Mouse (Mus musculus) ES-CJ7 (cell line): ENCODE data around the gene Cep57l1.
A peak's percentile ranks its signal among the peaks of the same experiment; 100 is the strongest.
"Not testable (repeated sequence)": the region's sequence is repeated elsewhere in the genome, so short reads cannot be mapped to it uniquely, and the experiment has no call there.

Experiments used
- DNase-seq: peaks from one replicate; pipeline ENCODE4 v3.0.0; 2011; ENCODE audit warnings: low read depth, low spot score

Cep57l1 gene

DNA sequence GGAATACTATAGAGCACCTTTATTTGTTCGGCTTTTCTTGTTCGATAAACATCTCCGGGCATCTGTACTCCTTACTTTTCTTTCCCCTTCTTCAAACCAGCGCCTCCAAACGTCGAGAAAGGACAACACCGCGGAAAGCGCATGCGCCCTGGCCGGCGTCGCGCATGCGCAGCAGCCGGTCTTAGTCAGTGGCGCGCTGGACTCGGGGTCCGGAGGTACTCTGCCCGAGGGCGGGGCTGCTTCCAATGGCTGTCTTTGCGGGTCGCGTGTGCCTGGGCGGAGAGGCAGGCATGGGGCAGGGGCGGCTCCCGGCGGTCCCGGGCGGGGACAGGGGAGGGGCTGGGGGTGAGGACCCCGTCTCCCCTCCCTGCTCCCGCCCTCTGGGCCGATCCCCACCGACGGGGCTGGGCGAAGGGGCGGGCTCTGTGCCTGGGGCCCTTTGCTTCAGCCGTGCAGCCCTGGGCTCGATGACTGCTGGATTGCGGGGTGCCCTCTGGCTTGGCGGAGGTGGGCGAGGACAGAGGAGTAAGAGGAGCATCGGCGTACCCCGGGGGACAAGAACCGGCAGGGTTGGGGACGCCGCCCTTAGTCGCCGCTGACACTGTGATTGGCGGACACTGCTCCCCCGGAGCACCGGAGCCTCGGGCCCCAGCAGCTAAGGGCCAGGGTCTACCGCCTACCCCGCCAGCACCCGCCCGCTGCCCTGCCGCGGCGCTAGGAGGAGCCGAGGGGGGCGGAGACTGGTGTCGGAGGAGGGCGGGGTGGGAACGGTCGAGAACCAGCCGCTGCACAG is at the start of gene Cep57l1, which contains the start of gene Sesn1:
Cep57l1 (minus strand) TSS at position 101 of the 793 bp plus-strand sequence.
Sesn1 (plus strand) TSS at position 165 of the 793 bp plus-strand sequence.
- DNase-seq, result peak; percentile 96

- DNase-seq, result no peak
Measured at GRCm38 (mm10) chr10:41848721-41849120, 39.0 kb upstream of the Cep57l1 start.

DNA sequence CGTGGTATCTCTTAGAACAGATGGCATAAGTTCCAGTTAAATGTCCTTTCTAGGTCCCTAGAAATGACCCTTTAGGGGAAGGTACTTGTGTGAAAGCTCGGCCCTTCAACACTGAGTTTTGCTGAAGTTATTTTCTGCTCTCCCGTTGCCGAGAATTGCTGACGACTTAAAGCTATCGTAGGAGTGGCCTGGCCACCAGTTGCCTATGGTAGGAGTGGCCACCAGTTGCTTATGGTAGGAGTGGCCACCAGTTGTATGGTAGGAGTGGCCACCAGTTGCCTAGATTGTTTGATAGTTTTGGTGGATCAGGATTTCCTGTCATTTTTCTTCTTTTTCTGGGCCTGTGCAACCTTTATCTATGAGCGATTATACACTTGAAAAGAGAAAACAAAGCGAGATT is 38.1 kb upstream of the Cep57l1 start:
- no peak for DNase-seq

GRCm38 (mm10) chr10:41838911-41839310 is 29.2 kb upstream of the Cep57l1 start:
- no peak for DNase-seq

DNA sequence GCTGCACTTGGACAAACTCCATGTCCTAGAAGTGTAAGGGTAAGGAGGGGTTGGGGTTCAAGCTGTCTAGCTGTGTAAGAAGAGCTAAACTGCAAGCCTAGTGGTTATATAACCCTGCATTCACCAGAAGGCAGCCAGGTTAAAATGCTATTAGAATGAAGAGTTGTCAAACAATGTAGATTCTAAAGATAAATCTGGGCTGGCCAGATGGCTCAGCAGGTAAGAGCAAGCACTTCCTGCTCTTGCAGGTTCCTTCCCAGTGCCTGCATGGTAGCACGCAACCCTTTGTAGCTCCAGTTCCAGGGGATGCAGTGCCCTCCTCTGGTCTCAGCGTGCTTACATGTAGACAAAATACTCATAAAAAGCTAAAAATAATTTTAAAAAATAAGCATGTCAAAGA is 24.5 kb upstream of the Cep57l1 start:
- no peak for DNase-seq

DNA sequence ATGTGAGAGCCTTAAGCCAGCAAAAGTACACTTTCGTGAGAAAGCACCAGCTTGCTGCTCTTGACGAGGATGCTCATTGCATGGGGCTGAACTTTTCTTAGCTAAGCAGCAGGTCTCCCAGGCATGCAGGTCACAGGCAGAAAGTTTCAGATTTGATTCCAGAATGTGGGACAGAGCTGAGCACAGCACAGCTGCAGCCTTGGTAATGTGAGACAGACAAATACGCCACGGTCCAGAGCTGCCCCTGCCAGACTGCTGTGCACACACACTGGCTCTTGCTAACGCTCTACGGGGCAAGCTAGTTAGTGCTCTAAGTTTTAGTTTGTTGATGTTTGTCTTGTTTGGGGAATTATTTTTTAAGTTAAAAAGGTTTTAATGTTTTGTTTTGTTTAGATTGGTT is 22.5 kb upstream of the Cep57l1 start:
- peak; percentile 29 for DNase-seq

DNA sequence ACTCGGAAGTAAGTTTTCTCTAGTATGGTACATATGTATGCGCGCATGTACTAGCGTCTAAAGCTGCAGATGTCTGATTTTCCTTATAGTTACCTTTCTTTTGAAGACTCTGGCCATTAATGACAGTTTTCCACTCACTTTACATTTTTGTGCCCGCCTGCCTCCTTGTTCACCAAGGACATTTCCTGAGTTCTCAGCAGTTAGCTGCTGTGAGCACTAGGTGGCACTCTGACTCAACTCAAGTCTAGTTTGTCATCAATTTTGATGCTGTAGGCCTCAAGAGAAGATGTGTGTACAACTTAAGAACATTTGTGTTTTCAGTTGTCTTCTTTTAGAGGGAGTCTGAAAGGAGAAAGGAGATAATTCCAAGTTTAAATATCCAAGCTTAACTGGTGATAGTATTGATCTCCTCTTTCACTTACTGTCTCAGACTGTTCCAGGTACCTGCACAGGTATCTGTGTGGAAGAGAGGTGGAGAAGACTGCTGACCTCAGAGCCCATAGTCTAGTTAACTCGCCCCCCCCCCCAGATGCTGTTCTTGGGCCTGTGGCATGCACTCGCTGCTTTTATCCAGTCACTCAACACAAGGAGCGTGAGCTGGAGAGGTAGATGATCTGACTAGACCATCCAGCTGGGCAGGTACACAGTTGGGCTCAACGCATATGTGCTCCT is 21.3 kb upstream of the Cep57l1 start:
- DNase-seq, result peak; percentile 89

DNA sequence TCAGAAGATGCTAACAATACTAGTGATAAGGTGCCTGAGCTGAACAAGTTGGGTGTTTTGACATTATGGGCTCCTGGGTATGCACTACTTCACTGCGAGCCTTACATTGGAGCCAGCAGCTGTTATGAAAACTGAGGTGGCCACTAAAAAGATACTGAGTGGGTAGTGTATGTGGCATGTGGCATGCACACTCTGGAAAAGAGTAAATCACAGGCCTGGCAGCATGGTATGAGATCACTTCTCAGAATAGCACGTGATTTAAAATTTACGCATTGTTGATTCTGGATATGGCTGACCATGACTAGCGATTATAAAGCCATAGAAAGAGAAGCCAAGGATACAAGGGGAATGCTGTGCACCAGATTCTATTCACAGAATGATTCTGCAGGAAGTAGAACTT is 20.8 kb upstream of the Cep57l1 start:
- DNase-seq, result no peak

DNA sequence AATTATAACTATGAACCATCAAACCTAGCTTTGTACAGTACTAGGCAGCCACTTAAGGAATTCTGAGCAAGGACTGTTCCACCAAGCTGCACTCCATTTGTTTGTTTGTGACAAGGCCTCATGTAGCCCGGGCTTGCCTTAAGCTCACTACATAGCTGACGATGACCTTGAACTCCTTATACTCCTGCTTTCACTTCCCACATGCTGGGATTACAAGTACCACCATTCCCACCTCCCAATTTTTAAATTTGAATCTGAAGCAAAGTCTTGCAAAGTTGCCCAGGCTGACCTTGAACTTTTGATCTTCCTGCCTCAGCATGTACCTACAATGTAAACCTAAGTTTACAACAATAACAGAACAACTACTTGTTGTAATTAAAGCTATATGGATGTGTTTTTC is 20.3 kb upstream of the Cep57l1 start:
- peak; percentile 98 for DNase-seq

DNA sequence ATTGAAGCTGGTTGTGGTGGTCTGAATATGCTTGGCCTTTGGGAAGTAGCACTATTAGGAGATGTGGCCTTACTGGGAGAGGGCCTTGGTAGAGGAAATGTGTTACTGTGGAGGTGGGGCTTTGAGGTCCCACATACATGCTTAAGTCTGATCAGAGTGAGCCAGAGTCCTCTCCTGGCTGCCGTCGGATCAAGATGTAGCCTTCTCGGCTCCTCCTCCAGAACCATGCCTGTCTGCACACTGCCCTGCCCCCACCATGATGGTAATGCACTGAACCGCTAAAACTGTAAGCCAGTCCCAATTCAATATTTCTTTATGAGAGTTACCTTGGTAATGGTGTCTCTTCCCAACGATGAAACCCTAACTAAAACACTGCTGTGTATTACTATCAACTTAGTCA is 19.5 kb upstream of the Cep57l1 start:
- DNase-seq, result peak; percentile 53

GRCm38 (mm10) chr10:41827784-41828183 is 18.1 kb upstream of the Cep57l1 start:
- no peak for DNase-seq

DNA sequence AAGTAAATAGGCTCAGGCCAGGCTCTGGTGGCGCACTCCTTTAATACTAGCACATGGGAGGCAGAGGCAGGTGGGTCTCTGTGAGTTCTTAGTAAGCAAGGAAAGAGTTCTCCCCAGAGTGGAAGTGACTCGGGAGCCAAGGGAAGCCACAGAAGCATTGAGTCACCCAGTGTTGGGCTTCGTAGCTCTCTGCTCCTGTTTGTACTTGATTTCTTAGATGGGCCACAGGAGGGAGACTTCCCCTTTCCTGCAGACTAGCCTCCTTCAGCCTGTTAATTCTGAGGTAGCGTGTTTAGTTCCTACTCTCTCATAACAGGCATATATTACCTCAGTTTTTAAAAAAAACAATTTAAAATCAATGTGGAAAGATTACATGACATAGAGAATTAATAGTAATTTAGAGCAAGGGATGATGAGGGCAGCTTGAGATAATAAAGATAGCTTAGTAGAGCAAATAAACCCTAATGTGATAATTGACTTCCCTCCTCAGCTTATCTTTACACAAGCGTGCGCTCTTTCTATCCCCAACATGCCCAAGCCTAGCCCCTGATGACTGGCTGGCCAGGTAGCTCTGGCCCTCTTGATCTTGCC is 16.9 kb upstream of the Cep57l1 start:
- DNase-seq, result no peak

GRCm38 (mm10) chr10:41825996-41826395 is 16.3 kb upstream of the Cep57l1 start:
- no peak for DNase-seq

GRCm38 (mm10) chr10:41825041-41825440 is 15.4 kb upstream of the Cep57l1 start:
- no peak for DNase-seq

GRCm38 (mm10) chr10:41823916-41824315 is 14.2 kb upstream of the Cep57l1 start:
- no peak for DNase-seq

GRCm38 (mm10) chr10:41823282-41823675 is 13.6 kb upstream of the Cep57l1 start:
- DNase-seq, result not testable (repeated sequence)

DNA sequence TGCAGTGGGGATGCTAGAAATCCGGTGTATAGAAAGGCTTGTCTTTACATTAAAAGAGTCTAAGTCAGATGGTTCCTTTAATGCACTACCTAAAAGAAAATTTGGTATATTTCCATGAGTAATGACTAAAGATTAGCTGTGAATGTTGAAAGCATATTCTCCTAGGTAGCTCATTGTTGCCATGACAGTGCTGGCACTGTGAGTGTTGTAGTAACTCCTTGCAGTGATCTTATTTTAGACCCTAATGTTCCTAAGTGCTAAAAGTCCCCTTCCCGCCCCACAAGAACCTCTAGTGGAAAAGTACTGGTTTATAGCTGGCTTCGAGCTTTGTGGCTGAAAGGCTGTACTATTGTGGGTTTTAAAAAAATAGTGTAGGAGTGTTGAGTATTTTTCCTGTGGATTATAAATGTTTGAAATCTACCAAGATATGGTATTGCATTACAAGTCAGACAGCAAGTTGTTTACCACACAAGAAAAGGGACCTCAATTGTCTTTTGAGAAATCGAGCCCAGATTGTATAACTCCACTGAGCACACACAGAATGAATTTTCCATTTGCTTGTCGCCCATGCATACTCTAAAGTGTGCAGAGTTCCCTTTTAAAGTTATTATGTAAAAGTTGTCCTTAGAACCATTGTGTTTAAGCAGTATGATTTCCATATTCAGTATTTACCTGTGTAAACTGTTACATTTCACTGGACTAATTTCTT is 13.1 kb upstream of the Cep57l1 start:
- DNase-seq, result no peak

DNA sequence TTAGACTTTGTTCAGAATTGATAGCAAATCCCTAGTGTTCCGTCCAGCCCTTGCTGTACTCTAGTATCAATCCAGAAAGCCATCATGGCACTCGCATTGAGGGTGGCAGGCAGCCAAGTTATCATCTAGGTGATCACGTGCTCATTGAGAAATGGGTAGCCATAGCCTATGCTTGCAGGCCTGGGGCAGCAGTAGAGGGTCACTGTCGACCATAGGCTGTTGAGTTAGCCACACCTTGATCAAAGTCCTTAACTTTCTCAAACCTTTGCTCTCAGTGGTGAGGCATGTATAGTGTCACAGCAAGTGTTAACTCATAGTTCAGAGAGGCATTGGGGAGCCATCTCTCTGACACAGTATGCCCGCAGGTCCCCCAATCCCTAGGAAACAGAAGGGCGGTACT is 11.5 kb upstream of the Cep57l1 start:
- DNase-seq, result no peak

DNA sequence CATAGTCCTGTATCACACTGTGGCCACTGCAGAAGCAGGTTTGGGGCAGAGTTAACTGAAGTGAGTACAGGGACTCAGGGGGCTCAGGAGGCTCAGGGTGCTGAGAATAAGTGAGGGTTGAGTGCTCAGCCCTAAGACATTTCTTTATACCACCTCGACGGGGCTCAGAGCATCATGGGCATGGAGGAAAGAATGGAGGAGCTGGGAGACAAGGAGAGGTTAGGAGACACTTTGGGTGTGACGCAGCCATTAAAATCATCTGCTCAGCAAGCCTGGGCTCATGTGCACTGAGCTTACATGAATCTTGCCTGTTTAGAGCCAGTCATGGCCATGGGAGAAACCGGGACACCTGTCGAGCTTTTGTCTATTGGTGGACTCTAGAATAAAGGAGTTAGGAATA is 10.7 kb upstream of the Cep57l1 start:
- DNase-seq, result no peak

- no peak for DNase-seq
Measured at GRCm38 (mm10) chr10:41819307-41819706, 9.6 kb upstream of the Cep57l1 start.

- peak; percentile 63 for DNase-seq
Measured at GRCm38 (mm10) chr10:41818733-41819070, 9.0 kb upstream of the Cep57l1 start.

DNA sequence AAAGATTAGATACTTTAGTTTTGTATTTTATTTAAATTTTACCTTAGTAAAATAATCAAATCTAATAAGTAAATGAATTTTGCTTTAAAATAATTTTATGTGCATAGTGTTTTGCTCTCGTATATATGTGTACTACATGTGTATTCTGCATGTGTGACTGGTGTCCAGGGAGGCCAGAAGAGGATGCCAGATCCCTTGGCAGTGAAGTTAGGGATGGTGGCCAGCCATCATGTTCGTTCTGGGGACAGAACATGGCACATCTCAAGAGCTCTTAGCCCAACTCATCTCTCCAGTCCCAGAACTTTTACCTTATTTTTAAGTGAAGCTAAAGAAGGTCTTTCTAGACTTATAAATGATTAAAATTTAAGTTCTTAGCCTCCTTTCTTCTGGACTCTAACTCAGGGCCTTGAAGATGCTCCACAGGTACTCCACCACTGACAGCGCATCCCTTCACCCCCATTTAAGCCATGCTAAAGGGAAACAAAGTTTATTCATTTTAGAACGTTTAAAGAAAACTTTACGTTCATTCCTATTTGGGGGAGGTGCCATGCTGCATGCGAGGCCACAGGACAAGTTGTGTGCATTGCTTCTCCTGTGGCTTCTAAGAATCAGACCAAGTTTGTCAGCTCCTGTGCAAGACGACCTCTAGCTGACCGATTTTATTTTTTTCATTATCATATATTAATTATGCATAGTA is 8.5 kb upstream of the Cep57l1 start:
- DNase-seq, result no peak
